Mouse (Mus musculus): ENCODE data around the gene Fgfr2. TPM values are rescaled to one million over a fixed set of nuclear protein-coding genes. Genes with fewer than 3 reads are reported as not detected.

The Fgfr2 gene
- total RNA-seq, 2 experiments from 2014 or later = 27.3 to 32.7 TPM

GRCm38 (mm10) chr7:133015416-133016070 lies 107.6 kb downstream of the Fgfr2 start:
- no peak for DNase-seq (ENCODE audit: low spot score in 2 of 2)

GRCm38 (mm10) chr7:133014631-133015030 lies 108.5 kb downstream of the Fgfr2 start:
- intact Hi-C loops (cut with DNase I) = no loop called here
- no peak for DNase-seq (ENCODE audit: low spot score in 2 of 2)

More at GRCm38 (mm10) chr7:133015416-133016070, 107.6 kb downstream of the Fgfr2 start:
- intact Hi-C loops (cut with DNase I) = no loop called here

- DNase-seq (ENCODE audit: low spot score in 2 of 2) = no peak
Measured at GRCm38 (mm10) chr7:133013923-133014322, 109.2 kb downstream of the Fgfr2 start.

GRCm38 (mm10) chr7:133012637-133013366 lies 110.3 kb downstream of the Fgfr2 start:
- intact Hi-C loops (cut with DNase I) = no loop called here
- peak; percentile 47 to 78 for DNase-seq (ENCODE audit: low spot score in 2 of 2)

More at GRCm38 (mm10) chr7:133013923-133014322, 109.2 kb downstream of the Fgfr2 start:
- intact Hi-C loops (cut with DNase I) = no loop called here

DNA sequence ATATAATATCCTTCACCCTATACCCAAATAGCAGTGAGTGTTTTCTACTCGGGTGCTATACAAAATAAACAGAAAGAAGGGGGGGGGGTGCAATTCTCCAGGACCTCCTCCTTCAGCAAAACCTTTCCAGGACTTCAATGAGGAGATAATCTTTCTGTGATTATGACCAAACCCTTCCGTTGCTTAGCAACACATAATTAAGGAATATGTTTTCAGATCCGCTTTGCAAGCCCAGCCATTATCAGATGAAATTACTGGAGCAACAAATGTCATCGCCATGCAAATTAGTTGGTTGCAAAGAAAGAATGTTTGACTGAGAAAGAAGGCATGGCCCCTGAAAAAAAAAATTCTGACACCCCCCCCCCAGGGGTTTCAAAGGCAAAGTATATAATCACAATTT lies 111.5 kb downstream of the Fgfr2 start:
- intact Hi-C loops (cut with DNase I) = no loop called here
- DNase-seq (ENCODE audit: low spot score in 2 of 2) = no peak

GRCm38 (mm10) chr7:133011191-133011590 lies 112.0 kb downstream of the Fgfr2 start:
- intact Hi-C loops (cut with DNase I) = no loop called here
- peak in 1 of 2 experiments; percentile 51 for DNase-seq (ENCODE audit: low spot score in 2 of 2)

GRCm38 (mm10) chr7:133010477-133010876 lies 112.7 kb downstream of the Fgfr2 start:
- intact Hi-C loops (cut with DNase I) = no loop called here
- DNase-seq (ENCODE audit: low spot score in 2 of 2) = no peak

DNA sequence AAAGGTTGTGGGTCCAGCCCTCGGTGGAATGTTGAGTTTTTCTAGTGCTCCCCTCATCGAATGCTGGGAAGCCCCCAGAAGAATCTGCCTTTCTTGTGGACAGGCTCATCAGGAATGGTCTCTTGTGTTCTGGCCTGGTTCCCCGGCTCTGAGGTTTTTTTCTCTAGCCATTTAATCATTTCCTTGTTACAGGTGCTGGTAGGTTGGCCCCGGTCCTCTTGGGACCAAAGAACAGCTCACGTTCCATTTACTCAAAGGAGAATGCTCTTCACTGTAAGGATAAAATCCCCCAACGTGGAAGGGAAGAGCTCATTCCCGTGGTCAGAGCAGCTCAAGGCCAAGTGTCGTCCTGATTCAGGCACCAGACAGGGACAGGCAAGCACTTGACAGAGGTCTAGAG lies 113.5 kb downstream of the Fgfr2 start:
- intact Hi-C loops (cut with DNase I) = no loop called here
- no peak for DNase-seq (ENCODE audit: low spot score in 2 of 2)

GRCm38 (mm10) chr7:133008663-133009062 lies 114.5 kb downstream of the Fgfr2 start:
- DNase-seq (ENCODE audit: low spot score in 2 of 2) = no peak
- intact Hi-C loops (cut with DNase I) = no loop called here

DNA sequence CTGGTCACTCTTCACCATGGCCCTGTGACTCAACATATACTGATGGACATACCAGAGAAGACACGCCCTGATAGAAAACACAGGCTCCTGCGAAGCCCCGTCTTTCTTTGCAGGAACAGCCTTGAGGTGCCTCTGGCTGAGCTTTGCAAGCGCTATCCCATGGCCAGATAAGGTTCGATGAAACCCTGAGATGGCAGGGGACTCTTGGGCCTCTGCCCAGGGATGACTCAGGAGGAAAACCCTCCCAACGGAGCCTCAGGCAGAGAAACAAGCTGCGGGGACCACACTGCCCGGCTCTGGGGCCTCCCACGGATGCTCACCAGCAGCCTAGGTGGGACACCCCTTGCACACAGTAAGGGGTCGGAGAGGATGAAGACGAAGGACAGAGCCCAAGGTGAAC lies 115.8 kb downstream of the Fgfr2 start:
- intact Hi-C loops (cut with DNase I) = no loop called here
- DNase-seq (ENCODE audit: low spot score in 2 of 2) = no peak

- intact Hi-C loops (cut with DNase I) = no loop called here
- no peak for DNase-seq (ENCODE audit: low spot score in 2 of 2)
Measured at GRCm38 (mm10) chr7:133005772-133006171, 117.4 kb downstream of the Fgfr2 start.

GRCm38 (mm10) chr7:133003421-133003820 lies 119.7 kb downstream of the Fgfr2 start:
- intact Hi-C loops (cut with DNase I) = no loop called here
- DNase-seq (ENCODE audit: low spot score in 2 of 2) = peak; percentile 89 to 95

DNA sequence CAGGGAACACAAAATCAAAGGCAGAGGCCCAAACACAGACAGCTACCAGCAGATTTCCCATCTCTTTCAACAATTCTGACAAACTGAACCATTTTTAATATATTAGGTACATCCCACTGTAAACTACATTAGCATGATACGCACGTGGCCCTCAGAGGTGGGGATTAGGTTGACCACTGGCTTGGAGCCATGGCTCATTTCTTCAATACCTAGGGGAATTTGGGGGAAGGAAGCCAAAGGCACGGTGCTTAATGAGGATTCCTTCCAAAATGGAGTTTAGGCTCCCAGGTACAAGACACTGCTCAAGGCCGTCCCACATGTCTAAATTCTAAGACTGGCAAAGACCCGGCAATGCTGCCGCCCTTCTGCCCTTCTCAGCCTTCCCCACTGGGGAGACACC lies 120.9 kb downstream of the Fgfr2 start:
- no peak for DNase-seq (ENCODE audit: low spot score in 2 of 2)
- intact Hi-C loops (cut with DNase I) = no loop called here

DNA sequence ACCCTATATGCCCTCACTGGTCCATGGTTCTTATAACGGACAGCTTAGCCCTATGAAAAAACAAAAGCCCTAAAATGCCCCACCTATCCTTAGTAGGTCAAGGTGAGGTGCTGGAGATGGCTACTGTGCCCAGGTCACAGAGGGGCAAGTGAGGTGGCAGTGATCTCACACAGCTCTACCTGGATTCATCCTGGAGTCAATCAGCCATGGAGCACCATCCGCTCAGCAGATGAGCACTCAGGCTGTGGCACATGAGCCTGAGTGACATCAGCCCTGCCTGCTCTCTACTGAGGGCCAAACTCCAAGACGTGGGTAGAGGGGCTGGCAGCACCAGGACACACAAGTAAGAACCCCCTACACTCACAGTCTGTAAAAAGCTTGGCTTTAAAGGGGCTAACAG lies 121.8 kb downstream of the Fgfr2 start:
- intact Hi-C loops (cut with DNase I) = no loop called here
- no peak for DNase-seq (ENCODE audit: low spot score in 2 of 2)

GRCm38 (mm10) chr7:132999061-132999460 lies 124.1 kb downstream of the Fgfr2 start:
- DNase-seq (ENCODE audit: low spot score in 2 of 2) = no peak
- intact Hi-C loops (cut with DNase I) = loop anchor here (5.0 kb wide), 1 partner anchor 342 kb away; no protein-coding TSS in a partner anchor

- DNase-seq (ENCODE audit: low spot score in 2 of 2) = no peak
- intact Hi-C loops (cut with DNase I) = loop anchor here (5.0 kb wide), 1 partner anchor 341 kb away; no protein-coding TSS in a partner anchor
Measured at GRCm38 (mm10) chr7:132998639-132999038, 124.5 kb downstream of the Fgfr2 start.

GRCm38 (mm10) chr7:132996391-132996790 lies 126.8 kb downstream of the Fgfr2 start:
- peak in 1 of 2 experiments; percentile 33 for DNase-seq (ENCODE audit: low spot score in 2 of 2)
- intact Hi-C loops (cut with DNase I) = loop anchor here (5.0 kb wide), 1 partner anchor 339 kb away; no protein-coding TSS in a partner anchor

DNA sequence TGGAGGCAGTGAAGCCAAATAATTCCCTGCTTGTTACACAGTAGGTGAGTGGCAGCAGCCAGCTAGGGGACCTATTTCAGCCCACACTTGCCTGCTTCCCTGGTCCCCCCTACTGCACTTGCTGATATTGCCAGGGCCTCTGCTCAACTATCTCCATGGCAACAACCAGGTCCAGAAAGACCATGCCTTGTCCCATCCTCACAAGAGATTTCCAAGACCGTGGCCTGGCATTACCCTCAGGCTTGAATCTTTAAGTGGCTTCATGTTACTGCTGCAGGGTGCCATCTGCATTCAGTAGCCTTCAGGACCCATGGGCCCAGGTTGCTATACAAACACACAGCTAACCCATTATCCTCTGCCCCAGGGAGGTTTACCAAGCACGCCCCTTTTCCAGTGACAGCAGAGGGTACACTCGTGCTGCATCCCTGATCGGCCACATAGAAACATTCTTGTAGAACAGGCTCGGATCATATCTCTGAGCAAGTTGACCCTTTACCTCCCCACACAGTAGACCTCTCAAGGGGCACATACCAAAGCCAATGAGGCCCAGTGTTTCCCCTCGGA lies 128.4 kb downstream of the Fgfr2 start:
- intact Hi-C loops (cut with DNase I) = loop anchor here (5.0 kb wide), 1 partner anchor 337 kb away; no protein-coding TSS in a partner anchor
- peak in 1 of 2 experiments; percentile 2 for DNase-seq (ENCODE audit: low spot score in 2 of 2)

GRCm38 (mm10) chr7:132994120-132994519 lies 129.0 kb downstream of the Fgfr2 start:
- peak in 1 of 2 experiments; percentile 4 for DNase-seq (ENCODE audit: low spot score in 2 of 2)
- intact Hi-C loops (cut with DNase I) = no loop called here

DNA sequence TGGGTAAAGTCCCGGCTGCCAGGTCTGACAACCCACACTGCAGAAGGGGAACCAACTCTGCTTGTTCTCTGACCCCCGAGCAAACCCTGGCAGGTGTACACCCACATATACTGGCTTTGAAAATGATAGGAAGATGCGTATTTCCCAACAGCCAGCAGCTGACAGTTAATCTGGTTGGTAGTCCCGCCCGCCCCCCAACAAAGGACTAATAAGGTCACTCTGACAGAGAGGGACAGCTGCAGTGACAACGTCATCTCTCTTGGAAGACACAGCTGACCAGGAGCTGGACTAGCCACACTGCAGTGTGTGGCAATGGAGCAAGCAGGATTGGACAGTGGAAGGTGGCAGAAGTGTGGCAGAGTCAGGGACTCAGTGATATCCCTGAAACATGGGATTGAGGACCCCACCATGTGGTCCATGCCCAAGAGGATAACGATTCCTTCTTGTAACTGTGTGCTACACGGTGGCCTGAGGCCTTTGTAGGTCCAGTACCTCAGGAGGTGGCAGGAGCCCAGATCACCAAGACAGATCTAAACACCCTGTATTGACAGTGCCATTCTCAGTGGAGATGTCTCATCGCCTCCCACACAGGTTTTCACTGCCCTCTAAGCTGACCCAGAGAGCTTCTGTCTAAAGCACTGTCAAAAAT lies 130.1 kb downstream of the Fgfr2 start:
- intact Hi-C loops (cut with DNase I) = no loop called here

More for the DNA sequence above, 130.1 kb downstream of the Fgfr2 start:
- peak in 1 of 2 experiments; percentile 1 for DNase-seq (ENCODE audit: low spot score in 2 of 2)
